ENCODE assay signal across 12 mouse cellular contexts in genomic region chr7:144932389-144932937, GRCm38 (mm10). TPM values are rescaled to one million over a fixed set of nuclear protein-coding genes. Genes with fewer than 3 reads are reported as not detected.
A peak's percentile ranks its signal among the peaks of the same experiment; 100 is the strongest.
DNase-seq lines count a peak whose midpoint lies in the region; ATAC-seq and TF ChIP-seq lines count a peak whose summit lies in the region.
"Had no signal": no experiment of that assay in that cellular context is flagged by ENCODE, and none has a peak within 500 bp of the region (broad histone marks: within the 10 kb centered on the region; RNA-seq: fewer than 3 reads in every experiment).

No protein-coding gene starts in this region.

- TF ChIP-seq CTCF in bone marrow macrophage, adult 2 months (IDR thresholded peaks at IDR 0.05; ENCODE audit: low read depth, low read length), result no peak

- no peaks in the 10 kb centered on the region for H3K27me3 ChIP-seq in kidney, embryonic 16.5 days (ENCODE audit: insufficient read depth, low read length)
- no peaks in the 10 kb centered on the region for H3K27me3 ChIP-seq in forebrain, embryonic 15.5 days

- H3K4me2 ChIP-seq in kidney, embryonic 16.5 days (replicated peaks; ENCODE audit: low read depth, low read length), result no peak overlapping the region
- no peak overlapping the region for H3K4me2 ChIP-seq in forebrain, embryonic 15.5 days (replicated peaks)

- peaks cover 68% of the 10 kb centered on the region for H3K36me3 ChIP-seq in kidney, embryonic 16.5 days (ENCODE audit: insufficient read depth, low read length)
- peaks cover 36% of the 10 kb centered on the region for H3K36me3 ChIP-seq in macrophage (ENCODE audit: inconsistent target)
- no peaks in the 10 kb centered on the region; the same call in 1 of the 2 replicates for H3K36me3 ChIP-seq in forebrain, embryonic 15.5 days

- H3K27ac ChIP-seq in kidney, embryonic 16.5 days (ENCODE audit: low read length), result 0 out of 2 replicates have a peak overlapping the region, but pooled peaks have one; percentile 16
- peak overlapping the region; percentile 70 for H3K27ac ChIP-seq in bone marrow macrophage, adult 2 months (ENCODE audit: insufficient read depth, low read depth, low read length)
- H3K27ac ChIP-seq in macrophage, result peak overlapping the region; percentile 46
- H3K27ac ChIP-seq in forebrain, embryonic 15.5 days (replicated peaks), result no peak overlapping the region

- ATAC-seq in kidney, embryonic 16.5 days (ENCODE audit: low FRiP score, low TSS enrichment), result no peak
- no peak for ATAC-seq in forebrain, embryonic 15.5 days (replicated peaks)

- no peak for TF ChIP-seq POLR2A in bone marrow macrophage, adult 2 months (IDR thresholded peaks at IDR 0.05; ENCODE audit: borderline replicate concordance, low read depth, low read length)

- H3K9ac ChIP-seq in kidney, embryonic 16.5 days (replicated peaks; ENCODE audit: low read length), result peak overlapping the region; percentile 14; the same call in 1 of the 2 replicates
- no peak overlapping the region for H3K9ac ChIP-seq in forebrain, embryonic 15.5 days (replicated peaks)

- peaks cover 22% of the 10 kb centered on the region for H3K4me1 ChIP-seq in kidney, embryonic 16.5 days (ENCODE audit: insufficient read depth, low read length)
- peaks cover 31% of the 10 kb centered on the region for H3K4me1 ChIP-seq in bone marrow macrophage, adult 2 months (ENCODE audit: control insufficient read depth, insufficient read depth, low read length)
- H3K4me1 ChIP-seq in forebrain, embryonic 15.5 days, result peaks cover 19% of the 10 kb centered on the region

- H3K4me3 ChIP-seq in kidney, embryonic 16.5 days (ENCODE audit: low read length), result no peak overlapping the region
- no peak overlapping the region for H3K4me3 ChIP-seq in bone marrow macrophage, adult 2 months (ENCODE audit: insufficient read depth, low read length)
- no peak overlapping the region for H3K4me3 ChIP-seq in macrophage (ENCODE audit: inconsistent target)
- no peak overlapping the region for H3K4me3 ChIP-seq in forebrain, embryonic 15.5 days

- H3K9me3 ChIP-seq in kidney, embryonic 16.5 days (ENCODE audit: low read length), result no peaks in the 10 kb centered on the region
- no peaks in the 10 kb centered on the region for H3K9me3 ChIP-seq in forebrain, embryonic 15.5 days
- H3K9me3 ChIP-seq: G1E had no signal

- peaks cover 39% of the 10 kb centered on the region for H3K79me2 ChIP-seq in macrophage (ENCODE audit: inconsistent target)

- 69% methylated on average over 18 of the region's 18 CpGs for WGBS in kidney, embryonic 16.5 days
- 25% methylated on average over 18 of the region's 18 CpGs for WGBS in macrophage (ENCODE audit: missing documents)
- 81% methylated on average over 18 of the region's 18 CpGs for WGBS in forebrain, embryonic 15.5 days

- peak; percentile 44 for DNase-seq in cerebellum, adult 11-12 months
- DNase-seq in cerebellum, adult 9-11 months, result no peak
- DNase-seq in kidney, postnatal 10 days, result no peak
- DNase-seq in layer of hippocampus, adult 9-10 months (ENCODE audit: low spot score), result no peak
- DNase-seq: lung, adult 18-20 months had no signal

RNA-seq across cellular contexts. Expression of gene Ccnd1, which starts 7.3 kb away (rescaled TPM):
- polyA plus RNA-seq in kidney, embryonic 16.5 days (2015; fragmentation: Nextera tagmentation; extraction: Ambion mirVana), result 185 and 234 TPM in 2 replicates
- polyA plus RNA-seq in bone marrow macrophage, adult 2 months (2012; ENCODE audit: insufficient read depth, insufficient read length, missing spikeins), result 31.4 and 31.9 TPM in 2 replicates
- total RNA-seq in macrophage (2018; cell fraction: chromatin; rRNA removed), result 10 to 100 TPM in 9 of 26 experiments, 1 to 10 TPM in 17; 1.3 to 29.5 (median 7.4) TPM
- total RNA-seq in macrophage (2018; cell fraction: cytosol; rRNA removed), result 10 to 100 TPM; 24.9 to 56.2 (median 42.8) TPM
- total RNA-seq in macrophage (2018; cell fraction: nucleus; rRNA removed), result 100 to 1,000 TPM in 2 of 26 experiments, 10 to 100 TPM in 18, 1 to 10 TPM in 6; 7.7 to 243 (median 23.2) TPM
- polyA plus RNA-seq in macrophage (2018), result 17.6 to 482 TPM (median 57.2 TPM) in 3 replicates
- polyA plus RNA-seq in forebrain, embryonic 15.5 days (2015; fragmentation: Nextera tagmentation; extraction: Ambion mirVana), result 34.9 and 41.7 TPM in 2 replicates
- polyA plus RNA-seq: G1E had no signal

RNA-seq across cellular contexts. Expression of gene LTO1, which starts 17.6 kb away (rescaled TPM):
- polyA plus RNA-seq in kidney, embryonic 16.5 days (2015; fragmentation: Nextera tagmentation; extraction: Ambion mirVana), result 31.4 and 33.7 TPM in 2 replicates
- polyA plus RNA-seq in bone marrow macrophage, adult 2 months (2012; ENCODE audit: insufficient read depth, insufficient read length, missing spikeins), result 21.5 and 30.3 TPM in 2 replicates
- 100 to 1,000 TPM in 6 of 26 experiments, 10 to 100 TPM in 20; 28.8 to 118 (median 75.9) TPM for total RNA-seq in macrophage (2018; cell fraction: chromatin; rRNA removed)
- 10 to 100 TPM; 12.2 to 33.4 (median 25.6) TPM for total RNA-seq in macrophage (2018; cell fraction: cytosol; rRNA removed)
- 10 to 100 TPM; 23.5 to 71.9 (median 45.9) TPM for total RNA-seq in macrophage (2018; cell fraction: nucleus; rRNA removed)
- polyA plus RNA-seq in macrophage (2018), result 35.0 to 45.0 TPM (median 40.9 TPM) in 3 replicates
- polyA plus RNA-seq in forebrain, embryonic 15.5 days (2015; fragmentation: Nextera tagmentation; extraction: Ambion mirVana), result 36.3 and 39.3 TPM in 2 replicates

RNA-seq across cellular contexts. Expression of gene Fgf15, which starts 36.1 kb away (rescaled TPM):
- polyA plus RNA-seq in kidney, embryonic 16.5 days (2015; fragmentation: Nextera tagmentation; extraction: Ambion mirVana), result 2.9 and 3.1 TPM in 2 replicates
- not detected in 2 replicates for polyA plus RNA-seq in bone marrow macrophage, adult 2 months (2012; ENCODE audit: insufficient read depth, insufficient read length, missing spikeins)
- total RNA-seq in macrophage (2018; cell fraction: chromatin; rRNA removed), result not detected
- total RNA-seq in macrophage (2018; cell fraction: cytosol; rRNA removed), result not detected
- total RNA-seq in macrophage (2018; cell fraction: nucleus; rRNA removed), result not detected
- not detected in 3 replicates for polyA plus RNA-seq in macrophage (2018)
- 20.0 and 20.8 TPM in 2 replicates for polyA plus RNA-seq in forebrain, embryonic 15.5 days (2015; fragmentation: Nextera tagmentation; extraction: Ambion mirVana)
- total RNA-seq: left cerebral cortex, postnatal 10 days had no signal
- polyA plus RNA-seq: heart, postnatal 0 days had no signal
